Mouse (Mus musculus): Measurements from ENCODE around the gene Bcdin3d. TPM values are rescaled to one million over a fixed set of nuclear protein-coding genes. Genes with fewer than 3 reads are reported as not detected.

The Bcdin3d gene
- total and polyA plus RNA-seq, 3 experiments = 7.8 to 31.3 (median 13.7) TPM

DNA sequence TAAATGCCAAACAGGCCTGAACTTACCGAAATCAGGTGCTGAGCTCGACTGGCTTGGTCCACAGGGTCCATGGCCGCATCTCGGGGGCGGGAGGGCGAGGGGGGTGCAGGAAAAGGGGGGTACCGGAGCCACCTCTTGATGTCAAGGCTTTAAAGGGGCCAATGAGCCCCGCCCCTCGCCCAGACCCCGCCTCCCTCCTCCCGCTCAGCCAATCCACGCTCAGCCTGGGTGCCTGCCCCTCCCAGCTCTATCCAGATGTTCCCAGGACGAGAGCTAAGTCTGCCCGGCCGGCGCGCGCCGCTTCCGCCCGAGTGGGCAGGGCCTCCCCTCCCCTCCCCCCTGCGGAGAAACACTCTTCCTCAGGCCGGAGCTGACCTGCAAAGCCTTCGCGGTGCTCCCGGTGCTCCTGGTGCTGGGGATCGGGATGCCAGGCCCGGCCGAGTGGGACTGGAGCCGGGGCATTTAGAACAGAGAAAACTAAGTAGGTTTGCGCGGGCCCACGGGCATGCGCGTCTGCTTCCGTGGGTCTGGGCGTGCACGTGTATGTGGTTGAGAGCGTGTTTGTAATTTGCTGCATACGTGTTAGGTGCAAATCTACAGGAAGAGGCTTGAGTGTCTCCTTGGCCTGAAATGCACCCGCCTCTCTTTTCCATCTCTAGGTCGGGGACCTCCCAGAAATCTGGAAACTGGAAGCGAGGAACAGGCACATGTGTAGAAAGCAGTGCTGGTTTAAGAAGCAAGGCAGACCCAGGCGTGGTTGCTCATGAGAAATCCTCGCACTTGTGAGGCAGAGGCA lies 16.7 kb downstream of the Bcdin3d start, which contains the start of gene Nckap5l (continued):
- TF ChIP-seq NRF1 (IDR thresholded peaks at IDR 0.05; ENCODE audit: insufficient read depth, low read depth, low read length, poor library complexity, severe bottlenecking) (peak; percentile 74), TBP (IDR thresholded peaks at IDR 0.05; ENCODE audit: low read depth, low read length) (peak; percentile 65), GABPA (IDR thresholded peaks at IDR 0.05; ENCODE audit: low read depth, low read length) (no peak), POLR2A (IDR thresholded peaks at IDR 0.05; ENCODE audit: control insufficient read depth in 1 of 2, insufficient read depth in 1 of 2, low read depth in 1 of 2, low read length in 2 of 2, poor library complexity in 1 of 2) (peak; percentile 65 to 71; a peak in 2 of 4 replicates), POLR2AphosphoS5 (IDR thresholded peaks at IDR 0.05; ENCODE audit: borderline replicate concordance, low read depth, low read length) (no peak), SMC3 (IDR thresholded peaks at IDR 0.05; ENCODE audit: low read depth, low read length) (no peak), USF2 (IDR thresholded peaks at IDR 0.05; ENCODE audit: borderline replicate concordance in 1 of 2, insufficient read depth in 1 of 2, low read depth in 1 of 2, low read length in 2 of 2) (no peak), MEF2A (IDR thresholded peaks at IDR 0.05; ENCODE audit: extremely low read depth, insufficient replicate concordance, low read depth, low read length, poor library complexity, severe bottlenecking) (no peak), MAX (IDR thresholded peaks at IDR 0.05; ENCODE audit: low read length) (peak; percentile 89), E2F4 (IDR thresholded peaks at IDR 0.05; ENCODE audit: borderline replicate concordance, low read depth, low read length) (no peak)

DNA sequence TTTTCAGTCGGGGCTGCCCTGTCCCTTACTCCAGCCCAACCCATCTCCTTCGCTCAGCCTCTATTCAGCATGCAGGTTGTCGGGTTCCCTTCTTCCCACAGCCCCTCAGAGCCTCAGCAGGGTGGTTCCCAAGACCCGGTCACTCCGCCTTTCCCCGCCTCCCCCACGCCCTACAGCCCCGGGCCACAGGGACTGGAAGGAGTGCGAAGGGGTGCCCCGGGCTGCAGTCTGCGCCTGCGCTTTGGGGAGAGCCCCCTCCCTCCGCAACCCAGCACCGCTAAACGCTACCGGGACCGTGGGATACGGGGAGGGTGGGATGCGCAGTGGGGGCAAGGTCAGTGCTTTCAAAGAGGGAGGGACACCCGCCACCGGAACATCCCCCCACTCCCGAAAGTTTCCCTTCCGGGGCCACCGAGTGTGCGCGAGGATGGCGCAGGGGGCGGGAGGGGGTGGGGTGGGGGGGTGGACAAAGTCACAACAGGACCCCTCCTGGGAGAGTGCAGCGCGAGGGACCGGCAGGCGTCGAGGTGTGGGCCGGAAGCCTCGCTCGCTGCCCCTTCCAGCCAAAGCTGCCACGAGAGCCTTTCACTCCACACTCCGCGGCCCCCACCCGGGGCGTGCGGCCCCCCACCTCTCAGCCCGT lies 17.4 kb downstream of the Bcdin3d start:
- Histone ChIP-seq H3K27me3 (ENCODE audit: control insufficient read depth in 1 of 2, insufficient read depth in 2 of 2, low read length in 2 of 2) (no peaks in the 10 kb centered on the region), H3K4me3 (ENCODE audit: control insufficient read depth in 1 of 2, insufficient read depth in 1 of 2, low read depth in 2 of 2, low read length in 2 of 2) (peak overlapping the region; percentile 73 to 91), H3K79me2 (ENCODE audit: control insufficient read depth, insufficient read depth, low read length, poor library complexity) (peaks cover 6% of the 10 kb centered on the region; the same call in 1 of the 2 replicates), H3K27ac (ENCODE audit: control insufficient read depth, low read depth, low read length) (peak overlapping the region; percentile 0; the same call in 1 of the 2 replicates), H3K36me3 (ENCODE audit: control insufficient read depth in 1 of 2, insufficient read depth in 2 of 2, low read length in 2 of 2) (peaks cover 0 to 7% of the 10 kb centered on the region in 2 experiments; a peak in 2 of 4 replicates), H3K9ac (ENCODE audit: control insufficient read depth, low read depth, low read length, poor library complexity, severe bottlenecking) (peak overlapping the region; percentile 74), H3K9me3 (replicated peaks; ENCODE audit: insufficient read depth, low read length) (no peaks in the 10 kb centered on the region), H3K4me1 (ENCODE audit: control insufficient read depth in 1 of 2, insufficient read depth in 2 of 2, low read length in 2 of 2) (peaks cover 5 to 10% of the 10 kb centered on the region in 2 experiments)
- peak; percentile 71 for TF ChIP-seq NRF1 (IDR thresholded peaks at IDR 0.05; ENCODE audit: insufficient read depth, low read depth, low read length, poor library complexity, severe bottlenecking)
- TF ChIP-seq RAD21 (IDR thresholded peaks at IDR 0.05; ENCODE audit: low read depth, low read length) = no peak
- TF ChIP-seq HCFC1 (IDR thresholded peaks at IDR 0.05; ENCODE audit: low read depth, low read length) = peak; percentile 77
- DNase-seq (ENCODE audit: low read depth, low spot score) = peak; percentile 78

DNA sequence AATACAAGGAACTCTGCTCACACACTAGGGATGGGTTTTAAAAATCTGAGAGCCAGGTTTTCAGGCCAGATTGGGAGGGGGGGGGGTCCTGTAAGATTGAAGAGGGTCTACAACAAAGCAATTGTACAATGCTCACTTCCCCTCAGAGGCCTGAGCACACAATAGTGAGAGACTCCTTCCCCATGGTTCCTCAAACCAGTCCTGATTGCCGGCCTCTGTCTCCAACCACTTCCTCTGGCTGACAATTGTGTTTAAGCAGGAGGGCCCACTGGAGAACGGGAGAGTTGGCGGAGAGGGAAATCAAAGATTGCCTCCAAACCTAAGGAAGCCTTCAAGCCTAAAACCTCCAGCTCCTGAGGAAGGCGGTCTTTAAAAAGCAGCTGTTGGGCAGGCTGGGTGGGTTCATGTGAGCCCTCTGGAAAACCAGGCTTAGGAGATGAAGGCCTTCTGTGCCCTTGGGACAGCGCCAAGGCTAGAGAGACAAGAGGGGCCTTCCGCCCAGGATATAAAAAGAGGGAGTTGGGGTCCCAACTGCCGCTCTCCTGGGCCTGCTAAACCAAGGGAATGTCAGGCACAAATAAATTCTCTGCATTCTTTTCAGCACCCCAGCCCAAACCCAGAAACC lies 18.1 kb downstream of the Bcdin3d start:
- TF ChIP-seq MYB (IDR thresholded peaks at IDR 0.05; ENCODE audit: low read depth, low read length) (0 out of 2 replicates have a peak, but pooled peaks have one; percentile 8), GATA1 (IDR thresholded peaks at IDR 0.05; ENCODE audit: low read depth, low read length) (no peak)

More for the DNA sequence above, 18.1 kb downstream of the Bcdin3d start:
- no peaks in the 10 kb centered on the region for H3K9me3 ChIP-seq (replicated peaks; ENCODE audit: insufficient read depth, low read length)
- H3K4me1 ChIP-seq (ENCODE audit: control insufficient read depth in 1 of 2, insufficient read depth in 2 of 2, low read length in 2 of 2) = peaks cover 5 to 12% of the 10 kb centered on the region in 2 experiments
- H3K4me3 ChIP-seq (ENCODE audit: control insufficient read depth in 1 of 2, insufficient read depth in 1 of 2, low read depth in 2 of 2, low read length in 2 of 2) = peak overlapping the region; percentile 73 to 91
- H3K9ac ChIP-seq (ENCODE audit: control insufficient read depth, low read depth, low read length, poor library complexity, severe bottlenecking) = peak overlapping the region; percentile 74
- H3K36me3 ChIP-seq (ENCODE audit: control insufficient read depth in 1 of 2, insufficient read depth in 2 of 2, low read length in 2 of 2) = peaks cover 0 to 8% of the 10 kb centered on the region in 2 experiments; a peak in 2 of 4 replicates
- peaks cover 6% of the 10 kb centered on the region; the same call in 1 of the 2 replicates for H3K79me2 ChIP-seq (ENCODE audit: control insufficient read depth, insufficient read depth, low read length, poor library complexity)
- peak; percentile 71 for DNase-seq (ENCODE audit: low read depth, low spot score)
- no peaks in the 10 kb centered on the region for H3K27me3 ChIP-seq (ENCODE audit: control insufficient read depth in 1 of 2, insufficient read depth in 2 of 2, low read length in 2 of 2)
- peak overlapping the region; percentile 0; the same call in 1 of the 2 replicates for H3K27ac ChIP-seq (ENCODE audit: control insufficient read depth, low read depth, low read length)
